Mouse (Mus musculus) kidney, embryonic 15.5 days (tissue): Measurements from ENCODE around the gene Foxp2. TPM values are rescaled to one million over a fixed set of nuclear protein-coding genes. Genes with fewer than 3 reads are reported as not detected.

ENCODE experiments used
- ATAC-seq: fragments of 200-750 bp; cut with Nextera tagmentation; replicated peaks from 2 replicates; pipeline ENCODE4 v1.8.0; 2017; ENCODE audit warnings: moderate TSS enrichment; ENCODE audit not compliant: low FRiP score
- H3K27ac ChIP-seq: fragments of 300-500 bp; sonication (generic); 2 replicates; pipeline ENCODE4 v1.5.1; 2015; ENCODE audit warnings: mild to moderate bottlenecking, inconsistent platforms
- H3K27me3 ChIP-seq: fragments of 300-500 bp; sonication (generic); 2 replicates; pipeline ENCODE4 v1.6.1; 2015; ENCODE audit warnings: inconsistent platforms
- H3K36me3 ChIP-seq: fragments of 300-500 bp; sonication (generic); 2 replicates; pipeline ENCODE4 v1.6.1; 2015; ENCODE audit warnings: inconsistent platforms
- H3K4me1 ChIP-seq: fragments of 300-500 bp; sonication (generic); 2 replicates; pipeline ENCODE4 v1.6.1; 2015; ENCODE audit warnings: inconsistent platforms
- H3K4me2 ChIP-seq: fragments of 300-500 bp; sonication (generic); 2 replicates; pipeline ENCODE4 v1.6.1; 2015; ENCODE audit warnings: moderate library complexity, mild to moderate bottlenecking, inconsistent platforms
- H3K4me3 ChIP-seq: fragments of 300-500 bp; sonication (generic); replicated peaks from 2 replicates; pipeline ENCODE4 v1.5.1; 2015; ENCODE audit warnings: mild to moderate bottlenecking, inconsistent platforms
- H3K9ac ChIP-seq: fragments of 300-500 bp; sonication (generic); 2 replicates; pipeline ENCODE4 v1.6.1; 2015; ENCODE audit warnings: mild to moderate bottlenecking, inconsistent platforms
- H3K9me3 ChIP-seq: fragments of 300-500 bp; sonication (generic); replicated peaks from 2 replicates; pipeline ENCODE4 v1.6.1; 2016; ENCODE audit warnings: inconsistent platforms
- WGBS: fragments of 180-500 bp; shearing (Covaris S2); methylation state at CpG from one replicate; pipeline ENCODE4 v1.1.7; 2015; ENCODE audit warnings: mixed read lengths; 5-methylcytosine and 5-hydroxymethylcytosine counted together
- polyA plus RNA-seq: library from polyadenylated mRNA; unstranded; fragments of >200 nt; fragmentation: Nextera tagmentation; extraction: Ambion mirVana; gene quantifications from 2 replicates; pipeline ENCODE4 v1.2.1, GENCODE M21; 2015

Foxp2 gene
- polyA plus RNA-seq, 1 experiment from 2014 or later: 8.3 TPM

- Histone ChIP-seq H3K9me3 (no peaks in the 10 kb centered on the region), H3K27me3 (no peaks in the 10 kb centered on the region), H3K9ac (no peak overlapping the region), H3K4me1 (no peaks in the 10 kb centered on the region), H3K36me3 (no peaks in the 10 kb centered on the region), H3K27ac (no peak overlapping the region), H3K4me3 (no peak overlapping the region), H3K4me2 (no peak overlapping the region)
- ATAC-seq: no peak
These were observed 21.6 kb downstream of the Foxp2 start for GRCm38 (mm10) chr6:14922704-14923103.

- Histone ChIP-seq H3K27me3 (no peaks in the 10 kb centered on the region), H3K4me1 (no peaks in the 10 kb centered on the region), H3K4me2 (no peak overlapping the region), H3K9ac (no peak overlapping the region), H3K4me3 (no peak overlapping the region), H3K36me3 (no peaks in the 10 kb centered on the region), H3K9me3 (no peaks in the 10 kb centered on the region), H3K27ac (no peak overlapping the region)
- WGBS: 84% methylated on average over 4 of the region's 4 CpGs
- no peak for ATAC-seq
These were observed 23.9 kb downstream of the Foxp2 start for GRCm38 (mm10) chr6:14924976-14925489.

GRCm38 (mm10) chr6:14951060-14951459 is 49.9 kb downstream of the Foxp2 start:
- H3K9me3 ChIP-seq: no peaks in the 10 kb centered on the region
- H3K4me3 ChIP-seq: no peak overlapping the region
- H3K27me3 ChIP-seq: no peaks in the 10 kb centered on the region
- no peaks in the 10 kb centered on the region for H3K4me1 ChIP-seq
- H3K4me2 ChIP-seq: no peak overlapping the region
- ATAC-seq: no peak
- no peaks in the 10 kb centered on the region for H3K36me3 ChIP-seq
- 82% methylated on average over 6 of the region's 6 CpGs for WGBS
- H3K9ac ChIP-seq: no peak overlapping the region
- H3K27ac ChIP-seq: no peak overlapping the region

DNA sequence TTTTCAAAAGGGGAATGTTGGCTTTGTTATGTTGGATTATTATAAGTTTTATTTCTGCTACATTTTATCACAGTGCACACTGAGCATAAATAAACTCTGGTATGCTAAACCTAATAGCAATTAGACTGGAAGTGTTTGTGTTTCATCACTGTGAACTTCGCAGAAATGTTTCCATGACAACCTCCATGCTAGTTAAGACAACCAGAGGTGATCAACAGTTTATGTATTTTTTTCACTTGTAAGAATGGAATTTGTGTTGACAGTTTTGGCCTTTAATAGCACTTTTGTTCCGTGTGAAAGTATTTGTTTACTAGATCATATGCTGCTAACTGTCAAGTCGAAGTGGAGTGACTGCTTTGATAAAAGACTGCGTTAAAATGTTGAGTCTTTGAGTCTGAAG is 51.6 kb downstream of the Foxp2 start:
- Histone ChIP-seq H3K4me1 (no peaks in the 10 kb centered on the region), H3K36me3 (no peaks in the 10 kb centered on the region), H3K9me3 (no peaks in the 10 kb centered on the region), H3K4me3 (no peak overlapping the region), H3K27ac (no peak overlapping the region), H3K4me2 (no peak overlapping the region), H3K27me3 (no peaks in the 10 kb centered on the region), H3K9ac (no peak overlapping the region)
- ATAC-seq: no peak
- WGBS: 71% methylated on average over 4 of the region's 4 CpGs

DNA sequence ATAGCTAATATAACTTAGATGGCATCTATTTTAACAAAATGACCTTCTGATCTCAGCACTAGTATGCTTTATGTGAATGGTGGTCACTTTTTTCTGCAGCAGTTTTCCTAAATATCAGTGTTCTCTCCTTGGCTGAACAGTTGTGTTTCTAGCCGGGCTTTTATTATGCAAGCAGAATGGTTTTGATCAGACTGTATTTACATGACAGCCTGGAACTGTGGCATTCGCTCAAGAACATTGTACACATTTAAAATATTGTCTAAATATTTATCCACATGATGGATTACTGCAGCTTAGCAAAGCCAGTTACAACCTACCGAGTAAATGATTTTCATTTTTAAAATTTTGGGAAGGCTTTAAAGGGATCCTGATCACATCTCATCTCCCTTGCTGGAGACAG is 75.9 kb downstream of the Foxp2 start:
- 55% methylated on average over 3 of the region's 3 CpGs for WGBS
- ATAC-seq: no peak

GRCm38 (mm10) chr6:14978201-14978600 is 77.1 kb downstream of the Foxp2 start:
- no peaks in the 10 kb centered on the region for H3K36me3 ChIP-seq
- WGBS: 75% methylated on average over 5 of the region's 5 CpGs
- no peaks in the 10 kb centered on the region for H3K9me3 ChIP-seq
- H3K9ac ChIP-seq: no peak overlapping the region
- no peak overlapping the region for H3K4me3 ChIP-seq
- H3K4me1 ChIP-seq: no peaks in the 10 kb centered on the region
- ATAC-seq: no peak
- H3K27me3 ChIP-seq: no peaks in the 10 kb centered on the region
- H3K4me2 ChIP-seq: no peak overlapping the region
- no peak overlapping the region for H3K27ac ChIP-seq

More for the DNA sequence above, 75.9 kb downstream of the Foxp2 start:
- Histone ChIP-seq H3K27ac (no peak overlapping the region), H3K4me3 (no peak overlapping the region), H3K4me1 (no peaks in the 10 kb centered on the region), H3K9me3 (no peaks in the 10 kb centered on the region), H3K4me2 (no peak overlapping the region), H3K27me3 (no peaks in the 10 kb centered on the region), H3K9ac (no peak overlapping the region), H3K36me3 (no peaks in the 10 kb centered on the region)

GRCm38 (mm10) chr6:15008113-15008512 is 107.0 kb downstream of the Foxp2 start:
- no peaks in the 10 kb centered on the region for H3K4me1 ChIP-seq
- H3K36me3 ChIP-seq: no peaks in the 10 kb centered on the region
- ATAC-seq: no peak
- no peaks in the 10 kb centered on the region for H3K9me3 ChIP-seq
- H3K27ac ChIP-seq: no peak overlapping the region
- WGBS: 85% methylated on average over 1 of the region's 1 CpGs
- no peak overlapping the region for H3K4me2 ChIP-seq
- no peaks in the 10 kb centered on the region for H3K27me3 ChIP-seq
- no peak overlapping the region for H3K4me3 ChIP-seq
- H3K9ac ChIP-seq: no peak overlapping the region

GRCm38 (mm10) chr6:15028488-15028887 is 127.3 kb downstream of the Foxp2 start:
- H3K27ac ChIP-seq: no peak overlapping the region
- no peaks in the 10 kb centered on the region for H3K4me1 ChIP-seq
- H3K9ac ChIP-seq: no peak overlapping the region
- H3K27me3 ChIP-seq: no peaks in the 10 kb centered on the region
- H3K4me2 ChIP-seq: no peak overlapping the region
- H3K4me3 ChIP-seq: no peak overlapping the region
- no peak for ATAC-seq
- no peaks in the 10 kb centered on the region for H3K36me3 ChIP-seq
- H3K9me3 ChIP-seq: no peaks in the 10 kb centered on the region
- WGBS: 83% methylated on average over 3 of the region's 3 CpGs

GRCm38 (mm10) chr6:15029446-15030125 is 128.4 kb downstream of the Foxp2 start:
- no peak overlapping the region for H3K4me3 ChIP-seq
- no peak overlapping the region for H3K4me2 ChIP-seq
- ATAC-seq: no peak; the same call in 1 of the 2 replicates
- WGBS: 82% methylated on average over 7 of the region's 7 CpGs
- H3K27ac ChIP-seq: no peak overlapping the region
- no peak overlapping the region for H3K9ac ChIP-seq
- no peaks in the 10 kb centered on the region for H3K36me3 ChIP-seq
- no peaks in the 10 kb centered on the region for H3K27me3 ChIP-seq
- H3K9me3 ChIP-seq: no peaks in the 10 kb centered on the region
- H3K4me1 ChIP-seq: no peaks in the 10 kb centered on the region

- Histone ChIP-seq H3K4me3 (no peak overlapping the region), H3K4me2 (no peak overlapping the region), H3K4me1 (no peaks in the 10 kb centered on the region), H3K36me3 (no peaks in the 10 kb centered on the region), H3K9ac (no peak overlapping the region), H3K9me3 (no peaks in the 10 kb centered on the region), H3K27me3 (no peaks in the 10 kb centered on the region), H3K27ac (no peak overlapping the region)
- WGBS: 67% methylated on average over 1 of the region's 1 CpGs
- ATAC-seq: no peak
These were observed 162.1 kb downstream of the Foxp2 start for GRCm38 (mm10) chr6:15063246-15063645.

DNA sequence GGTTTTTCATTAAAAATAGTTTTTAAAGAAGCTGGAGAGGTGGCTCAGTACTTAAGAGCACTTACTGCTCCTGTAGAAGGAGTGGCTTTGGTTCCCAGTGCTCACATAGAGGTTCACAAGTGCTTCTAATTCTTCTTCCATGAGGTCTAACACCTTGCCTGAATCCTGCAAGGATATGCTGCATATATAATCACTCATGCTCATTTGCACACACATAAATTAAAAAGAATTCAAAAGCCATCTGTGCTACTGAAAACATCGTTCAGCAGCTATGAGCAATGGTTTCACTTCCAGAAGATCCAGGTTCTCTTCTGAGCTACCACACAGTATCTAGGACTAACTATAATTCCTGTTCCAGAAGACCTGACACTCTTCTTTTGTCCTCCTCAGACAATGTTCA is 200.4 kb downstream of the Foxp2 start:
- H3K4me3 ChIP-seq: no peak overlapping the region
- no peak overlapping the region for H3K27ac ChIP-seq
- no peak overlapping the region for H3K4me2 ChIP-seq
- H3K4me1 ChIP-seq: no peaks in the 10 kb centered on the region
- H3K27me3 ChIP-seq: no peaks in the 10 kb centered on the region
- no peak overlapping the region for H3K9ac ChIP-seq
- H3K36me3 ChIP-seq: no peaks in the 10 kb centered on the region
- WGBS: 79% methylated on average over 1 of the region's 1 CpGs
- no peak for ATAC-seq
- no peaks in the 10 kb centered on the region for H3K9me3 ChIP-seq

GRCm38 (mm10) chr6:15120916-15121315 is 219.8 kb downstream of the Foxp2 start:
- Histone ChIP-seq H3K4me1 (no peaks in the 10 kb centered on the region), H3K27ac (no peak overlapping the region), H3K4me3 (no peak overlapping the region), H3K9me3 (no peaks in the 10 kb centered on the region), H3K4me2 (no peak overlapping the region), H3K27me3 (no peaks in the 10 kb centered on the region), H3K9ac (no peak overlapping the region), H3K36me3 (no peaks in the 10 kb centered on the region)
- WGBS: 68% methylated on average over 5 of the region's 5 CpGs
- no peak for ATAC-seq

- no peak for ATAC-seq
- H3K4me3 ChIP-seq: no peak overlapping the region
- no peak overlapping the region for H3K4me2 ChIP-seq
- no peaks in the 10 kb centered on the region for H3K4me1 ChIP-seq
- no peak overlapping the region for H3K9ac ChIP-seq
- no peaks in the 10 kb centered on the region for H3K36me3 ChIP-seq
- H3K27me3 ChIP-seq: no peaks in the 10 kb centered on the region
- no peak overlapping the region for H3K27ac ChIP-seq
- no peaks in the 10 kb centered on the region for H3K9me3 ChIP-seq
These were observed 220.2 kb downstream of the Foxp2 start for GRCm38 (mm10) chr6:15121339-15121738.
